Mouse (Mus musculus): ENCODE measurements around the gene Slc5a2.

DNA sequence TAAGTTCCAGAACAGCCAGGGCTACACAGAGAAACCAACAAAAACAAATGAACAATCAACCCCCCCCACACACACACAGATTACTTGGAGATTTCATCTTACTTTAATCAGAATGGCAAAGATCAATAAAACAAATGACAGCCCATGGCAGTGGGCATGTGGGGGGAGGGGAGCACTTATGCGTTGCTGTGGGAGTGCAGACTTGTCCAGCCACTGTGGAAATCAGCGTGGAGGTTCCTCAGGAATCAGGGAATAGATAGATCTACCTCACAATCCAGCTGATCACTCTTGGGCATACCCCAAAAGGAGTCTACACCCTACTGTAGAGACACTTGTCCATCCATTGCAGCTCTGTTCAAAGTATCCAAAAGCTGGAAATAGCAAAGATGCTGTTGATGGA lies 10.5 kb upstream of the Slc5a2 start:
- TF ChIP-seq CTCF (IDR thresholded peaks at IDR 0.05; ENCODE audit: extremely low read depth, insufficient read depth, insufficient read length, insufficient replicate concordance): no peak
- no peak for TF ChIP-seq POLR2A (IDR thresholded peaks at IDR 0.05; ENCODE audit: low read depth, low read length)

Data from spleen, adult 2 months (tissue).